Mouse (Mus musculus) right cerebral cortex, postnatal 14 days (tissue): ENCODE measurements around the gene Smtnl2.
A peak's percentile ranks its signal among the peaks of the same experiment; 100 is the strongest.

Experiments
- DNase-seq: peaks from one replicate; pipeline ENCODE4 v3.0.0; 2022

Smtnl2 gene

DNA sequence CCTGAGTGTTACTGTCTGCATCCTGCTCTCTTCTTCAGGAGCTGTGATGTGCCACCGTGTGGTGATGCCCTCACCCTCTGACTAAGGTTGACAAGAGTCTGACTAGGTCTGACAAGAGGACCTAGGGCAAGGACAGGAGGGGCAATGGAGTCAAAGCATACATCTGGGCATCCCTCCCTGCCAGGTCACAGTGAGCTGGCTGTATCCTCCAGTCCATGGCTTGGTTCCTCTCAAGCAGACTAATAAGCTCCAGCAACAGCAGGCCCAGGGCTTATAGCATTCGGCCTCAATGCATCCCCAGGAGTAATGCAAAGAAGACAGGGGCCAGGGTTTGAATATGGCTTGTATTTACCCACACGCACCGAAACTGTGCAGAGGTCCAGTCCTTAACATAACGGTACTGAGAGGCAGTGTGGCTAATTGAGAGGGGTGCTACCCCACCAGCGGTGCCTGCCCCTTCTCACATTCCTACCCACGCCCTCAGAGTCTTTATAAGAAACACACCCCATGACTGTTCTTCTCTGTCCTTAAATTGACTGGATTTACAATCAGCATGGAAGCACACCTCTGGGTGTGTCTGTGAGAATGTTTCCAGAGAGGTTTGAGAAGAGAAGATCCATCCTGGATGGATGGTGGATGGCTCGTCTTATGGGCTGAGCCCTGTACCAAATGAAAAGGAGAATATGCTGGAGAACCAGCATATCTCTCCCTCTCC lies 13.5 kb downstream of the Smtnl2 start:
- no peak for DNase-seq

GRCm38 (mm10) chr11:72397072-72397471 lies 14.4 kb downstream of the Smtnl2 start:
- no peak for DNase-seq

GRCm38 (mm10) chr11:72396621-72397020 lies 14.9 kb downstream of the Smtnl2 start:
- DNase-seq, result no peak

DNA sequence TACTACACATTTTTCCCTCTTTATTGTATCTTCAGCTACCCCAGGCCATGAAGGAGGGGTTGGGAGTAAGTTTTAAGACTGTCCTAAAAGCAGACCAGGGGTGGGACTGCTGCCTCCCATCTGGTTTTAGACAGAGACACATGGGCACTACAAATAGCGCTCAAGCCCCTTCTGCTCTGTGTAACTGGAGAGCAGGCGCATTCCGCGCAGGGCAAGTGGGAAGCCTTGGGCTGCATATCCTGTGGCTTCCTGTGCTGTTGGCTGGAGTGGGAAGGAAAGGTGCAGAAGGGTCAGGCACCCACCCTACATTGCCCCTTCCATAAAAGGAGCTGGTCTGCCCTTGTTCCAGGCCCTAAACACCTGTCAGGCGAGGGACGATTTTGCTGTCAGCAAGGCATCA lies 15.9 kb downstream of the Smtnl2 start:
- DNase-seq, result no peak

GRCm38 (mm10) chr11:72394694-72395093 lies 16.8 kb downstream of the Smtnl2 start:
- DNase-seq, result no peak

- no peak for DNase-seq
Observed at GRCm38 (mm10) chr11:72393669-72394068, 17.8 kb downstream of the Smtnl2 start.

GRCm38 (mm10) chr11:72393243-72393642 lies 18.3 kb downstream of the Smtnl2 start:
- no peak for DNase-seq

- DNase-seq, result no peak
Observed at GRCm38 (mm10) chr11:72391181-72391580, 20.3 kb downstream of the Smtnl2 start.

DNA sequence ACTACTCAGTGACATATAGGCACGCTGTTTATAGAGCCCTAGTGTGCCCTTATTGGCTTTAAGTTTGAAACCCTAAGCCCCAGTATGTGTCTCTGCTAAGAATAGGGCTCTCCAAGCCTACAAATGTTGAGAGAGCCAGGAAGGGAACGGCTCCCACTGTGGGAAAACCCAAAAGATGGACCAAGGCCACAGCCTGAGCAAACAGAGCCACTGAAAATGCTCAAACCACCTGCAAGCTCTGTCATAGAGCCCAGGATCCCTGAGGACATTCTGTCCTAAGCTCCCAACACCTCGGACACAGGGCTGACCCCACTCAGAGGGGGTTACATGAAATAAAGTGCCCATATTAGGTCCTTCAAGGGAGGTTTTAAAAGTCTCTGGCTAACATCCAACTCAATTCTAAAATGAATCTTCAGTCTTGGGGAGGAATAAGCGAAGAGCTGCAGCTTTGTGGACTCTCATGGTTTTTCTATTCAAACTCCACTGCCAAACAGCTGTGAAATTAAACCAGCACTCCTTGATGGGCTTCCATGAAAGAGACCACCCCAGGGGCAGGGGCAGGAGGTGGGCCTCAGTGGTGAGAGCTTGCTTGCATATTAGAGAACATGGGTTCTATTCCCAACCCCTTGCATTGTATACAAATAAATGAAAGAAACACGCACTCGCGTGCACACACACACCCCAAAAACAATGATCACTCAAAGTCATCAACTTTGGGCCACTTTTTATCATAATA lies 21.9 kb downstream of the Smtnl2 start:
- DNase-seq, result no peak

DNA sequence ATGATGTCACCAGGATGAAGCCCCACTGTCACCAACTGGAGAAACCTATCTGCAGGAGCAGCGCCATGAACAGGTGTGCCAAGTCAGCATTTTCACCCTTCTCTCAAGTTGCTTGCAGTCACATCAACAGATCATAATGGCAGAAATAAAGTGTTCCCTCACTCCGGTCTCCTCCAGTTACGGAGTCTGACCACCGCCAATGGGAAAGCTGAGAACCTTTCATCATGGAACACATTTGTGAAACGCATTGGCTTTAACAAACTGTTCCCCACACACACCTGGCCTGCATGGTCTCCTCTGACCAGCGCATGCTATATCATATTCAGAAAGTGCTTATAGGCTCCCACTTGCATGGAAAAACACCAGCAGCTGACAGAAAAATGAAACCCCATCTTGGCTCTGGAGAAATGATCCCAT lies 23.4 kb downstream of the Smtnl2 start:
- DNase-seq, result no peak

DNA sequence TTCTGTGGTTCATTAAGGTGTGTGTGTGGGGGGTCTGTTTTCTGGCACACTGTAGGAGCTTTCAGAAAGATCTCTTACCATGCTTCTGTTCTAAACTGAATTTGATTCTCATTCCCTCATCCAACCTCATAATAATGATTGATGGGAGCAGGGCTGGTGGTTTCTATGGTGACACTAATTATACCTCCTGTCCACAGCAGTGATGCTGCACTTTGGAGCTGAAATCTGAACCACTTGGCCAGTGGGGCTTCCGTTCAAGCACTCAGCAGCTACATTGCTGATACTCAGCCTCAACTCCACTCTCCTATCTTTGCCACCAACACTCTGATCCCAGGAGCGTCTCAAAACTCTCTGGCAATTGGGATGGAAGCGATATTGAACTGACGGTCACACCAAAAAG lies 32.2 kb downstream of the Smtnl2 start:
- DNase-seq, result no peak

- no peak for DNase-seq
Observed at GRCm38 (mm10) chr11:72378222-72378621, 33.3 kb downstream of the Smtnl2 start.

- DNase-seq, result no peak
Observed at GRCm38 (mm10) chr11:72376562-72376961, 35.0 kb downstream of the Smtnl2 start.

DNA sequence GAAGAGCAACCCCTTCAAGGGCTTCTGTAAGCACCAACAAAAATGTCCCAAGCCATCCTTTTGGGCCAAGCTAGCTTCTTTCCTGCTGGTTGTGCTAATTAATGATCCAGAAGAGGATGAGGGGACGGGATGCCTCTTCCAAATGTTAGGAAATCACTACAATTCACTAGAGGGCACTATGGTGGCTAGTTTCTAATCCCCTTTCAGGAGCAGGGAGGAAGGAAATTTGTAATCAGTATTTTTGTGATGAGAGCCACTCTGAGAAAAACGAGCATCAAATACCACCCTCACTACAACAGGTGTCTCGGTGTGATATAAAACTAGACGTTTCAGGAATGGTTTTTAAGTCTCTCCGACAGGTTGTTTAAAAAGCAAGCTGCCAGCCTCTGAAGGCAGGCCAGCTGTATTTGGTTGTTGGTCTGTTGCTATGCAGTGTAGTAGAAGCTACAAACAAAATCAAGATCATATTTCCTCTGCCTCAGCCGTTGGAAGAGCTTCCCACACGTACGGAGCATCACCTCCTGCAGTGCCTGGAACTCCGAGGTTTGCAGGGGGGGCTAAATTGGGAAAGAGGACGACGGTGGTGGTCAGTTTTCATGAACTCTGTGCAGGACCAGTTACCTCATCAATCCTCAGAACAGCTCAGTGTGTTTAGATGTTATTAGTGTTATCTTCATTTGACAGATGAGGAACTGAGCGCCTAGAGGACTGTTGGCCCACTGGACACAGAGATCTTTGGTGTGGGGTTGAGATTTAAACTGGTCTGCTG lies 41.4 kb downstream of the Smtnl2 start:
- DNase-seq, result no peak

DNA sequence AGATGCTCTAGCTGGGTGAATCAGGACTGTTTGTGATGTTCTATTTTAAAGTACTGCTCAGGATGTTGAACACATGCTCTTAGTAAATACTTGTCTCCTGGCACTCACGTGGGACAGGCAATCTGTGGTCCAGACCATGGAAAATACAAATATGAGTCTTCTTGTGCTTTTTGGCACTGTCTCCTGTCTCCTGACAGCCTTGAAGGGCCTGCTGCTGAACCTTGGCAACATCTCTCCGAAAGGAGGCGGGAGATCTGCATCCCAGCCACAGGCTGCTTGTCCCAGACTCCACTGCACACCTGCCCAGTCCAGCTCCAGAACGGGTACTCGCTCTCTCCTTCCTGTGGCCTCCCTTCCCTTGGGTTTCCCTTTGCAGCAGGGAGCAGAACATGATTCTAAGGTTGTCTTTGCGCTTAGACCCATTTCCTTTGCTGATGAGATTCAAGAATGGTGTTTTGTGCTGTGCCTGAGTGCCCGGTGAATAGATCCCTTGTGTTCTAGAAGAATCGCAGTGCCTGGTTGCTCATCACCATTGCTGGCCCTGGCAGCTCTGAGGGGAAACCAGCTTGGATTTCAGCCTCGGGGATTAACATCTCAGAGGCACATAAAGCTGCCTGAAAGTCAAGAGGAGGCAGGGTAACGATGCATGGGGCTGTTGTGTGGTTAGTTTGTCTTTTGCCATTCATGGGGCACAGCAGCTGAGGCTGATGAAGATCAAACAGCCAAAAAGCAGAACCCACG lies 43.4 kb downstream of the Smtnl2 start:
- DNase-seq, result no peak

- no peak for DNase-seq
Observed at GRCm38 (mm10) chr11:72366126-72366525, 45.4 kb downstream of the Smtnl2 start.

DNA sequence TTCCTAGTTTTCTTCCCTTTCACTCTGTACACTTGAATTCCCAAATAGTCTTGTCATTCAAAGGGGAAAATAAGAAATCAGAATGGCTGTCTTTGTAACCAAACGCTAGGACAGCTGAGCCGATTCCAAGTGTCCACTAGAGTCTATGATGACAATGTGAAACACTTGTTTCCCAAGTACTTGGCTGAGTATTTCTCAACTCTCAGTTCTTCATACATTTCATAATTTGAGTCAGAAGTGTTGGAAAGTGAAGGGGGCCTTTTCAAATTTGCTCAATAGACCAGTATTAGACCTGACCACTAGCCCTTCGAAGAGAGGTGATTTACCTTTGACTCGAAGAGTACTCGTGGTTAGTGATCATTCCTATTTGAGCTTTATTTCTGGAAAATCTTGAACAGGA lies 47.0 kb downstream of the Smtnl2 start:
- no peak for DNase-seq

DNA sequence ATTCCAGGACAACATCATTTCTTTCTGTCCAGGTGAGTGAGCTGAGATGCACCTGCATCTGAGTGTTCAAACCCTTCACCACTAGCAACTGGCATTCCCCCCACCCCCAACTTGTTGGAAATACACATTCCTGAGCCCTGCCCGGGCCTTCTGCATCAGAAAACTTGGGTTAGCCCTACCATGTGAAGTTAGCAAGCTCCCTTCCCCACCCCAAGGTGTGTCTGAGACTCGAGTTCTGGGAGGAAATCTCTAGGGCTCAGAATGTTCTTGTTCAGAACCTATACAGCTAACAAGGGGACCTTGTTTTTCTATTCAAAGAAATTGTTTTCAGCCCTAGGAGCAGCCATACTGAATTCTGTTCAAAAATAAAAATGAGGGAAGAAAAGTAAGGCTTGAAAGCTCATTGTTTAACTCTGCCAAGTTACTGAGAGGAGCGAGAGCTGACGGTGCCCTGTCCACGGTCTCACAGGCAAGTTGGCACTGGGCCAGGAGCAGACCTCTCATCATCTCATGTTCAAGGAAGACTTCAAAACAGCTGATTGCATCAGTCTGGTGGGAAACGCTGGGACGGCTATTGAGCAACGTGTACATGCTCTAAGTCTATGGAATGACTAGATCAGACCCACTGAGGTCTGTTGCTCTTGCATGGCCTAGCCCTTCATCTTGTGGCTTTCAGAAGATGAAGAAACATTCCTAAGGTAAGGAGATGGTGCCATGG lies 47.8 kb downstream of the Smtnl2 start:
- no peak for DNase-seq

- no peak for DNase-seq
Observed at GRCm38 (mm10) chr11:72362347-72362741, 49.2 kb downstream of the Smtnl2 start, which contains the start of gene Tekt1. Tekt1 (minus strand) TSS chr11:72362442.

DNA sequence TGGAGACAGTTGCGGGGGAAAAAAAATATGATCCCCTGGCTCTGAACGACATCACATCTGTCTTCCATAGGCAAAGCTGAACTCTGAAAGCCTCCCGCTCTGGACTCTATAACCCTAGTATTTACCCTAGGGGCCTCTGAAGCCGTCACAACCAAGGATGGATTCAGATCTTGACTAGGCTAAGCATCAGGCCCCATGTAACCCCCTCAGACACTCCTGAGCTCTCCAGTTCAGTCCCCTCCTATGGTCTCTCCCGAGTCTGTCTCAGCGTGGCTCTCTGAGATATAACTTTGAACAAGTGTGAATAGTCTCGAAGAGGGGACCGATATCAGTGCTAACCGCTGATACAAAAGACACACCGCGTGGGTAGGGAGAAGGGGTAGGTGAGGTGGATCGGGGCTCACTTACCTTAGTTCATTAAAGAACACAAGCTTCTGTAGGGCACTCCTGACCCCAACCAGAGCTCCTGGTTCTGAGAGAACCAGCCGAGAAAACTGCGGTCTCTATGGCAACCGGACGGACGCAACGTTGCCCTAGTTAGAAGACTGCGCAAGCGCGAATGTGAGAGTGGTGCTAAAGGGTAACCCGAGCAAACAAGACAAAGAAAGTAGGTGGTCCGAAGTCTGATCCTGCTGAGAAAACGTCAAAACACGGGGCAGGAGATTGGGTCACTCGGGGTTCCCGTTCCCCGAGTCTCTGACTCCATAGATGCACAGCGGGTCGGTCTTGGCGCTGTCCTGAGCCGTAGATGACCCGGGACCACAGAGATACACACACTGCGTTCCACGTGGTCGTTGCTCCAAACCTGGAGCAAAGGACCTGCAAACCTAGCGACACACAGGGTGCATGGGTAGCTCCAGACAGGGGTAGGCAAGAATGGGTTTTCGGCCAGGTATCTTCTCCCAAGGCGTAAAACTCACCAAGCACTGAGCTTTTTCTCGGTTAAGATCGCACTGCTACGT lies 49.8 kb downstream of the Smtnl2 start:
- peak; percentile 75 for DNase-seq
